Mouse (Mus musculus) embryonic stem cell, embryonic (primary cell): Measurements from ENCODE around the gene Fam71e1.

Source experiments
- CTCF ChIA-PET, 4 experiments: fragments of 300-600 bp in 2 of 4; fragments of 350-600 bp in 2 of 4; sonication (Branson Sonifier 250); formaldehyde crosslinking; loops; one replicate each; lab custom pipeline; 2022; ENCODE audit warnings: inconsistent platforms in 2 of 4; lab: Charles Lee
- POLR2A ChIA-PET, 4 experiments: fragments of 300-600 bp in 2 of 4; fragments of 350-600 bp in 2 of 4; sonication (Branson Sonifier 250); formaldehyde crosslinking; loops; one replicate each; lab custom pipeline; 2022; ENCODE audit warnings: antibody characterized with exemption in 4 of 4, inconsistent platforms in 1 of 4; lab: Charles Lee

Gene Fam71e1

DNA sequence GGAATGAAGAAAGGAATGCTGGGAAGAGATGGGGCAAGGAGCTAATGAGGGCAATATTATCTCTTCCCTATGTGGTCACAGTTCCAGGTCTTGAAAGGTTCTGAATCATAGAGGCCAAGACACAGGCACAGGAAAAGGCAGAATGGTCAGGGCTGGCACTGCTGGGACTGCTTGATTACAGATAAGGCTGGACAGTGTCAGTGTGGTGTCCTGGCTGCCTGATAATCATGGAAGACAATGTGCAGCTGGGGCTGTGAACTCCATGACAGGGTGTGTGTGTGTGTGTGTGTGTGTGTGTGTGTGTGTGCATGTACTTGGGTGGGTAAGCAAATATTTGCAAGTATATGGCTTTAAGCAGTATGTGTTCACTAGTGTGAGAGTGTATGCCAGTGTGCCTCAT, 11.1 kb downstream of the Fam71e1 start:
- POLR2A ChIA-PET, result interaction anchor here in 3 of 4 experiments (0.6 to 2.9 kb wide), 12 partner anchors 10 to 234 kb away, joined by 3 to 21 read pairs (median 4); partner anchors contain the start of genes Emc10 (in 2 of the 3), Fam71e1 (in 2 of the 3), Kcnc3 (in 1 of the 3) and Pold1 (in 1 of the 3)
- CTCF ChIA-PET, result interaction anchor here (0.6 to 1.8 kb wide), 10 partner anchors 11 to 148 kb away, joined by 3 to 9 read pairs (median 6); no protein-coding TSS in a partner anchor

DNA sequence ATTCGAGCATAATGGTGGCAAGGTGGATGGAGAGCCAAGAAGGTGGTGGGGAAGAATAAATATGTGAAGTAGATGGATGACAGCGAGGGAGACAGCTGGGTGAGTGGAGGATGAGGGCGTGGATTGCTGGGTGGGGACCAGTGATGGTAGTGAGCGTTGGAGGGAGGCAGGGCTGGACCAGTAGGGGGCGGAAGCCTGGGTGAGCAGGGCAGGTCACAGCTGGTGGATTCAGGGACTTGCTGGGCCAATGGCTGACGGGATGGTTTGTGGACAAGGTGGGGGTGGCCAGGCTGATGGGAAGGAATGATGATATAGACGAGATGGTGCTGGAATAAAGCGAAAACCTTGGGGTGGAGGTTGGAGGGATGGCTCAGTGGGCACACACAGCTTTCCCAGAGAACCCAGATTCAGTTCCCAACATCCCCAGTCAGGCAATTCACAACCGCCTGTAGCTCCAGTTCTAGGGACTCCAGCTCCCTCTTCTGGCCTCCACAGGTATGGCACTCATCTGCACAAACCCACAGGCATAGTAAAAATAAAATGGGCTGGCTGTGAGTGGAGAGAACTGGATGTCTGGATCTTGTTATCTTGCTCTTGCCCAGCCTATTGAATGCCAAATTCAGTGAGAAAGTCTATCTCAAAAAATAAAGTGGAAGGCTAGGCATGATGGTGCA, 23.0 kb downstream of the Fam71e1 start:
- POLR2A ChIA-PET, result interaction anchor here in 2 of 4 experiments (0.7 to 1.8 kb wide), 15 partner anchors 8 to 256 kb away, joined by 3 to 8 read pairs (median 3); partner anchors contain the start of genes Emc10 (in 1 of the 2), Fam71e1 (in 1 of the 2), Josd2 (in 1 of the 2) and Kcnc3 (in 1 of the 2)
- CTCF ChIA-PET, result interaction anchor here (0.5 to 4.3 kb wide), 84 partner anchors 8 to 646 kb away, joined by 3 to 41 read pairs (median 4); partner anchors contain the start of genes Pold1 (in 3 of the 4), Emc10 (in 2 of the 4), Fam71e1 (in 2 of the 4) and Kcnc3 (in 1 of the 4)

DNA sequence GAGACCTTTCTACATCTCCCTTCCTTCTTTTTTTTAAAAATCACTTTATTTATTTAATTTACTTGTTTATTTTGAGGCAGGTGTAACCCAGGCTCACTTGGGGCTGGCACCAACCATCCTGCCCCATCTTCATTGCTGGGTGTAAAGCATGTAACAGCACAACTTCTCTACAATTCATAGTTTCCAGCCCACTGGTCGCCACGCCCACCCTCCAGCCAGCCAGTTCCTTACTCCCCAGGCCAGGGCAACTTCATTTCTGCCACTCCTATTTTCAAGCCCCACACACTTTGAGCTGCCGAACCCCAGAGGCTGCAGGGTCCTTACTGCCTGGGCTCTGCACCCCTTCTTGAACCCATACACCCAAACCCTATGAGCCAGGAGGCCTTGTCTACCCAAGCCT, 24.6 kb downstream of the Fam71e1 start:
- CTCF ChIA-PET, result interaction anchor here (0.6 to 4.3 kb wide), 29 partner anchors 9 to 258 kb away, joined by 3 to 41 read pairs (median 6); partner anchors contain the start of genes Pold1 (in 3 of the 4), Emc10 (in 1 of the 4) and Fam71e1 (in 1 of the 4)
- POLR2A ChIA-PET, result interaction anchor here in 3 of 4 experiments (0.9 to 1.9 kb wide), 19 partner anchors 8 to 328 kb away, joined by 3 to 8 read pairs (median 4); partner anchors contain the start of genes Emc10 (in 2 of the 3), Fam71e1 (in 2 of the 3), Akt1s1 (in 1 of the 3) and Kcnc3 (in 1 of the 3)

DNA sequence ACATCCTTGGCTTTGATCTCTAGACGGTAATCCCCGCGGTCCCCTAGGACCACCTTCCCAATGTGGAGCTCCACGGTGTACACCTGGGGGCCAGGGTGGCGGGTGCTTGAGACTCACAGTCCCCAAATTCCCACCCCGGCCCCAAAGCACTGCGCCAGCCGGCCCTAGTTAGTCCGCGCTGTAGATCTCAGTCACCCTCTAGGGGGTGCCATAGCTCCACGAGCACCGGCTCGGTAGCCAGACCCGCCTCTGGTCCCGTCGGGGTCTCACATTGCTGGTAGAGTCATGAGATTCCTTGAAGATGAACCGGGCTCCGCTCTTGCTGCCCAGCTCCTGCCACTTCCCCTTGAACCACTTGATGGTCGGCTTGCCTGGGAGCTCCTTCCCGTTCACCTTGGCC, 25.3 kb downstream of the Fam71e1 start:
- POLR2A ChIA-PET, result interaction anchor here in 3 of 4 experiments (0.6 to 2.0 kb wide), 34 partner anchors 9 to 327 kb away, joined by 3 to 10 read pairs (median 4); partner anchors contain the start of genes Emc10 (in 2 of the 3), Fam71e1 (in 2 of the 3), Akt1s1 (in 1 of the 3) and Josd2 (in 1 of the 3)

DNA sequence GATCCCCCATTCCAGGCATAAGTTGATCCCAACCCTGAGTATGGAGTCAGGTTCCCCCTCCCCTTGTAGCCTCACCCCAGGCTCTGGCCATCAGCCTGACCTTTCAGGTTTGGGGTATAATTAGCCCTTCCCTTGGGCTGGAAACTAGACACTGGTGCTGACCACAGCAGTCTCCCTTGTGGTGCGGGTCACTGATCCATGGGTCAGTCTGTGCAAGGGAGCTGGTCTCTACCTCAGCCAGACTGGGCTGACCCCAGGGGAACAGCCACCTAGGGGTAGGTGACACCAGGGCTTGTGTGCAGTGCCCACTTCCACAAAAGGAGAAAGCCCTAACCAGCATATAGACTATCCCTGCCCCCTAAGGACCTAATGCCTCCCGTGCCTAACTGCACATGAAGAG, 26.7 kb downstream of the Fam71e1 start:
- ChIA-PET CTCF (interaction anchor here in 2 of 4 experiments (0.5 to 3.1 kb wide), 4 partner anchors 37 to 124 kb away, joined by 3 to 22 read pairs (median 4); no protein-coding TSS in a partner anchor), POLR2A (interaction anchor here in 2 of 4 experiments (0.9 to 2.0 kb wide), 7 partner anchors 13 to 162 kb away, joined by 3 to 10 read pairs (median 3); partner anchors contain the start of genes Emc10 (in 1 of the 2) and Fam71e1 (in 1 of the 2))

More for the DNA sequence above, 25.3 kb downstream of the Fam71e1 start:
- CTCF ChIA-PET, result interaction anchor here (0.5 to 4.3 kb wide), 77 partner anchors 8 to 1040 kb away, joined by 3 to 41 read pairs (median 4); partner anchors contain the start of genes Pold1 (in 3 of the 4), Emc10 (in 2 of the 4), Fam71e1 (in 2 of the 4) and Josd2 (in 1 of the 4)

DNA sequence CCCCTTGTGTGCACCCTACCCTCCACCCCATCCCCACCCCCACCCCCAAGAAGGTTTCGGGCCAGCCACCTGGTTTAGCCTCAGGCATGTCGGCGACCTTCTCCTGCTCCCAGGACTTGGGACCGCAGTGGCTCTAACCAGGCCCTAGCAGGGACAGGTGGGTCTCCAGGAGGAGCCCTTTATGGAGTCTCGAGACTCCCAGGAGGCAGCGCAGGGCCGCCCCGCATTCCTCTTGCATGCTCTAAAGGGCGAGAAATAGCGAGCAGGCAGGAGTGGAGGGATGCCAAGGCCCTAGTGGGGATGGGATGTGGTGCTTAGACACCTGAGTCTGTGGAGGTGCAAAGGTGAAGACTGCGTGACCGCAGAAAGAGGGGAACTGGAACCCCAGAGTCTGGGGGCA, 28.1 kb downstream of the Fam71e1 start, which contains the start of gene Mybpc2:
TSS of gene Mybpc2 (minus strand) at position 155 of the 400 bp plus-strand sequence.
- POLR2A ChIA-PET, result interaction anchor here in 3 of 4 experiments (0.5 to 5.9 kb wide), 5 partner anchors 12 to 78 kb away, joined by 4 to 49 read pairs (median 6); partner anchors contain the start of genes Nr1h2 (in 1 of the 3) and Pold1 (in 1 of the 3)
- CTCF ChIA-PET, result interaction anchor here in 1 of 4 experiments (0.9 kb wide), 1 partner anchor 11 kb away, joined by 3 read pairs; no protein-coding TSS in a partner anchor

DNA sequence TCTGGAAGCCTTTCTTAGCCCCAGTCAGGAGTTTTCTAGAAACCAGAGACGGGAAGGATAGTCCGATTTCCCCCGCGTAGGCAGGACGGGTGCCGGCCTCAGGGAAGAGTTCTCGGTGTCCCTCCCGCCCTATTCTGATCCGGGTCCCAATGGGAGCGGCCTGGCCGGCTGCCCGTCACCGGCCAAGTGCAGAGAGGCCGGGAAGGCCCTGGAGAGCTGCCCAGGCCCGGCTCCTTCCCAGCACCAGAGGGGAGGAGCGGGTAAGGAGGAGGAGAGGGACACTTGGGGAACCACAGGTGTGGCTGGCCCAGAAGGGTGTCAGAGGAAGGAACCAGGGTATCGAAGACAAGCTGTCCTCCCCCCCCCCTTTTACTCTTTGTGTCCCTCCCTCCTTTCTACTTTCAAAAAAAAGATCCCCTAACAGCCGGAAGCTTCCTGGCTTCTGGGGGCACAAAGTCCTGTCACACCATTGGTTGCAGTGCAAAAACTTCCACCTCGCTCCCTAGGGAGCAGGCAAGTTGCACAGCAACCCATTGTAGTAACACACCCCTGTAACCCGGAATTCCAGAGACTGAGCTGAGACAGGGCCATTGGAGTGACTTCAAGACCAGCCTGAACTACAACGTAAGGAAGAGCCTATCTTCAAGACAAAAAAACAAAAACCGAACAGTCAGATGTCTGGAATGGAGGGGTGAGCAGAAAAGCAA, 28.9 kb downstream of the Fam71e1 start:
- CTCF ChIA-PET, result interaction anchor here (0.6 to 5.5 kb wide), 19 partner anchors 18 to 264 kb away, joined by 3 to 71 read pairs (median 6); partner anchors contain the start of genes Pold1 (in 2 of the 4) and Gm15517 (in 1 of the 4)
- POLR2A ChIA-PET, result interaction anchor here in 3 of 4 experiments (0.5 to 5.9 kb wide), 24 partner anchors 11 to 325 kb away, joined by 3 to 49 read pairs (median 5); partner anchors contain the start of genes Nr1h2 (in 2 of the 3), Pold1 (in 2 of the 3), Izumo2 (in 1 of the 3) and Kcnc3 (in 1 of the 3)

DNA sequence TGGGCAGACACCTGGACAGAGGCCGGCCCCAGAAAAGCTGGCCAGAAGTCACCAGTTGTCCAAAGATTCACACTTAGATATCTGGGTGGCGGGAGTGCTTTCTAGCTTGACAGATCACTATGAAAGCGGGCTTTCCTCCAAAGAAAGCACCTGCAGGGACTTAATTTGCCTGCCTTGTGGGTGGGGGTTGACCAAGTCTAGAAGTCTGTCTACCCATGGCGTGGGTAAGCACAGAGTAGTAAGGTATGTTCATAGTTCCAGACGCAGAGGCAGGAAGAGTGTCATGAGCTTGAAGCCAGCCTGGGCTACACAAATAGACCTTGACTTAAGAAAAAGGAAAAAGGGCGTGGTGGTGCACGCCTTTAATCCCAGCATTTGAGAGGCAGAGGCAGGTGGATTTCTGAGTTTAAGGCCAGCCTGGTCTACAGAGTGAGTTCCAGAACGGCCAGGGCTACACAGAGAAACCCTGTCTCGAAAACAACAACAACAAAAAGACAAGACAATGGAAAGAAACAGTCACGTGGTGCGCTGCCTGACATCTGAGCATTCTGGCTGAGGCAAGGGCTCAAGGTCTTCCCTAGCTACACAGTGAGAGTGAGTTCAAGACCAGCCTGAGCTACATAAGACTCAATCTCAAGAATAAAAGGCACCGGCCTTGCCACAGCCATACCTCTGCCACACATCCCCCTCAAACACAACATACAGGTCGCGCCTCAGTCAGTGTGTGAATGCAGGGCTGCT, 30.2 kb downstream of the Fam71e1 start:
- ChIA-PET POLR2A (interaction anchor here in 3 of 4 experiments (0.6 to 5.9 kb wide), 45 partner anchors 10 to 588 kb away, joined by 3 to 49 read pairs (median 4); partner anchors contain the start of genes Pold1 (in 3 of the 3), Kcnc3 (in 2 of the 3), Nr1h2 (in 2 of the 3) and 1700028J19Rik (in 1 of the 3)), CTCF (interaction anchor here (0.6 to 5.5 kb wide), 67 partner anchors 7 to 432 kb away, joined by 3 to 71 read pairs (median 5); partner anchors contain the start of genes Pold1 (in 4 of the 4), Emc10 (in 1 of the 4), Fam71e1 (in 1 of the 4) and Kcnc3 (in 1 of the 4))

DNA sequence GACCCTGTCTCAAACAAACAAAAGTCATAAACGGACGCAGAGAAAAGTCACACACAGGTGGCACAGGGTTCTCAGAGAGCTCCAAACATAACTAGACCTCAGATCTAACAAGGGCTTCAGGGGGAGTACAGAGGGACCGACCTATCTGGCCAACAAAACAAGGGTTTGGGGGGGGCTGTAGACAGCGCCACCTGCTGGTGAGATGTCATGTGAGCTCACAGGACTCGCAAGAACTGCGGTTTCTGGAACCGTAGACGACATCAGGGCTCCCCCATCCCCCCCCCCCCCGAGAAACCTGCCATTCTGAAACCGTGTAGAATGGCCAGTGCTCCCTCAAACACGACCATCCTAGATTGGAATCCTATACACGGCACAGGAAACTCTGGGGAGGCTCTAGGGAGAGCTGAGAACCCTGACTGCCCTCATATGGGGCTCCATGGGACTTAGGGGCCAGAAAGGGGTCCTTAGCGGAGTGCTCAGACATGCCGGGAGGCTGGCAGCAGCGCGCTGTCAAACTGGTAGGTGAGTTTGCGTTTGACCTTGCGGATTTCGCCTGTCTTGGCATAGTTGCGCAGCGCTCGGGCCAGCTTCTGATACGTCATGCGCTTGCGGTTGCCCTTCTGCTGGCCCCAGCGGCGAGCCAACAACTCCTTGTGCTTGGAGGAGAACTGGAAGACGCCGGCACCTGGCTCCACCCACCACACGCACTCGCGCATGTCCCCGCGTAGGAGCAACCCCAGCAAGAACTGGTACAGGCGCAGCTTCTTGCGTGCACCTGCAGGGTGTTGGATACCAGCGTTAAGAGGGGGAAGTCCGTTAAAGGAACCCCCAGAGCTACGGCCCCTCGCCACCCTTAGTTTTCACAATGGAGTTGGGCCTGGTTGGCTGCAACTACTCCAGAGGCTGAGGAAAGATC, 31.4 kb downstream of the Fam71e1 start:
- POLR2A ChIA-PET, result interaction anchor here (0.6 to 5.9 kb wide), 65 partner anchors 8 to 586 kb away, joined by 3 to 49 read pairs (median 4); partner anchors contain the start of genes Pold1 (in 3 of the 4), Ap2a1 (in 2 of the 4), Emc10 (in 2 of the 4) and Fam71e1 (in 2 of the 4)

DNA sequence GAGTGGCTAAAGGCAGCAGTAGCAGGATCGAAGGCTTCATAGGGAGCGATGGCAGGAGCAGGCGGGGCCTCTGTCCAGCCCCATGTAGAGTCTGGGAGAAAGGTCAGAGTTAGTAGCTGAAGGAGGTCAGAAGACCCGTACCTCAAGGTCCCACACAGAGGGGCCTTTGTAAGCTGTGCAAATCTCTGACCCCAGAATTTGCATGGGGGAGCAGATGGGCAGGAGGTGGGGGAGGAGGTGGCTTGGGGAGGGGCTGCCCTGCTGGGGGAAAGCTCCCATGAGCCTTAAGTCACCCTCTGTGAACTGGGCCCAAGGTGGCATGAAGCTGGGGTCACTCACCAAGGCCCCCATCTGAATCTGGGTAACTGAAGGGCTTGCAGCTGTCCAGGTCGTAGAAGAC, 33.1 kb downstream of the Fam71e1 start:
- POLR2A ChIA-PET, result interaction anchor here in 3 of 4 experiments (0.6 to 5.9 kb wide), 24 partner anchors 12 to 1029 kb away, joined by 3 to 49 read pairs (median 4); partner anchors contain the start of genes Pold1 (in 3 of the 3), Emc10 (in 1 of the 3), Fam71e1 (in 1 of the 3) and Prmt1 (in 1 of the 3)
- CTCF ChIA-PET, result interaction anchor here (0.6 to 5.5 kb wide), 14 partner anchors 10 to 218 kb away, joined by 3 to 71 read pairs (median 4); partner anchors contain the start of genes Emc10 (in 1 of the 4), Fam71e1 (in 1 of the 4) and Pold1 (in 1 of the 4)

More for the DNA sequence above, 31.4 kb downstream of the Fam71e1 start:
- CTCF ChIA-PET, result interaction anchor here (0.5 to 5.5 kb wide), 105 partner anchors 8 to 1239 kb away, joined by 3 to 71 read pairs (median 5); partner anchors contain the start of genes Pold1 (in 4 of the 4), Emc10 (in 1 of the 4), Fam71e1 (in 1 of the 4) and Kcnc3 (in 1 of the 4)

DNA sequence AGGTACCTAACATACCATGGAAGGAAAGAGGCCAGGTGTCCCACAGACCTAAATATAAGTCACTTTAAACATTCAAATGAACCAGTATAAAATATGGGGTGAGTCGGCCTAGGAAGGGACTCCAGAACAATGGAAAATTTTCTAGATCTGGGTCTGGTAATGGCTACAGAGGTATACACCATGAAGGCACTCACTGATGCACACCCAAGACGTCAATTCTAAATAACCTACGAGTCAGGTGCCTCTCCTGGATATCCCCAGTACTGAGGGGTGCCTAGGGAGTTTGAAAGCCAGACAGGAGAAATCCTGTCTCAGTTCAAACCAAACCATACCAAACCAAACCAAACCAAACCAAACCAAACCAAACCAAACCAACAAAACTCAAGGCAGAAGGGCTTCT, 34.1 kb downstream of the Fam71e1 start:
- ChIA-PET POLR2A (interaction anchor here in 3 of 4 experiments (0.9 to 5.9 kb wide), 9 partner anchors 11 to 253 kb away, joined by 3 to 49 read pairs (median 4); partner anchors contain the start of gene Pold1 (in 3 of the 3)), CTCF (interaction anchor here in 3 of 4 experiments (1.4 to 3.6 kb wide), 4 partner anchors 11 to 125 kb away, joined by 3 to 19 read pairs (median 4); no protein-coding TSS in a partner anchor)

DNA sequence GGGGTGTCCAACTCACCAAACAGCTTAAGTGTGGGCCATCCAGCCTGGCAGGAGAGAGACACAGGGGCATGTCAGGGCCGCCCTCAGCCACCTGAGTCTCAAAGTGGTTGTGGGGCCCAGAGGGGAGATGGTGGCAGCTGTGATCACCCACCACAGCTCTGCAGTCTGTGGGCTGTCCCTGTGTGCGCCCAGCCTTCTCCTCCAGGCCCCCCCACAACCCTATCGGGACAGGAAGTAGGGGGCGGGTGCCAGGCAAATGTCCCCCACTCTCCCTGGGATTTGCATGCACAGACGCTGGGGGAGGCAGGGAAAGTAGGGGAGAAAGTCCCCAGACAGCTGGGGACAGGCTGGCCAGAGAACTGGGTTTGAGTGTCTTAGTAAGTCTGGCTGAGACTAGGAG, 34.8 kb downstream of the Fam71e1 start:
- POLR2A ChIA-PET, result interaction anchor here in 2 of 4 experiments (0.6 to 2.1 kb wide), 5 partner anchors 17 to 106 kb away, joined by 3 to 12 read pairs (median 5); partner anchors contain the start of genes Nr1h2 (in 1 of the 2) and Pold1 (in 1 of the 2)
- CTCF ChIA-PET, result interaction anchor here in 1 of 4 experiments (1.6 kb wide), 1 partner anchor 12 kb away, joined by 4 read pairs; no protein-coding TSS in a partner anchor

DNA sequence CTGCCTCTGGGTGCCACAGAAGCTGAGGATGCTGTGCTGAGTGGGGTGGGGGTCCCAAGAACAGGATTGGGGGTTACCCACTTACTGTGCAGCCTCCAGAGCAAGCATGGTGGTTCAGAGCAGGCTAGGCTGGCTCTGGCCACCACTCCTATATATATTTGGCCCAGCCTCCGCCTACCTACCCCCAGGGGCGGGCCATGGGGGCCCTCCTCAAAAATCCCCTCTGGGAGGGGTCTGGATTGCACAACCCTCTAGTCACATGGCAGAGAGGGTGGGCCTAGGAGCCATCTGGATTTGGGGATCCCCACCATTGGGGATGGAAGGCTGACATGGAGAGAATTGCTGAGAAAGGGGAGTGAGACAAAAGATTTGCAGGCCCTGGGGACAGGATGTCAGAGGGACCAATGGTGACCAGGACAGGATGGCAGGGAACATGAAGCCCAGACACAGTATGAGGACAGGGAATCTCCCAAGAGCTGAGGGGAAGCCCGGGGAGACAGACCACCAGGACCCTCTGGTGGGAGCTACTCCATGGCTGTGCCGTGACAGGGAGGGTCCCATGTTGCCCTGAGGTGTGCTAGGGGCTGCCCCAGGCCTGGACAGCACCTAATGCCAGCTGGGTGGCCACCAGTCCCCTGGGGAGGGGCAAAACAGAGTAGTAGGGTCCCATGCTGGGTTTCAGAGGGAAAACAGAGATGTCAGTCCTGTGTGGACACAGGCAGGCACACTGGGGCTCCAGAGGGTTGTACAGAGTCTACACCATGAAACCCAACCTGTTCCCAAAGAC, 35.8 kb downstream of the Fam71e1 start, which contains the start of gene Spib:
TSS of gene Spib (minus strand) at position 126 of the 787 bp plus-strand sequence.
- ChIA-PET POLR2A (interaction anchor here in 3 of 4 experiments (0.5 to 2.1 kb wide), 10 partner anchors 10 to 112 kb away, joined by 3 to 12 read pairs (median 3); partner anchors contain the start of genes Nr1h2 (in 1 of the 3) and Pold1 (in 1 of the 3)), CTCF (interaction anchor here in 3 of 4 experiments (0.5 to 6.6 kb wide), 6 partner anchors 10 to 72 kb away, joined by 3 to 43 read pairs (median 4); partner anchors contain the start of gene Pold1 (in 1 of the 3))
